Mouse (Mus musculus) heart, embryonic 12.5 days (tissue): Measurements from ENCODE around the gene Ptpn12. TPM values are rescaled to one million over a fixed set of nuclear protein-coding genes. Genes with fewer than 3 reads are reported as not detected.

ENCODE experiments used
- ATAC-seq: fragments of 200-750 bp; cut with Nextera tagmentation; 2 replicates; pipeline ENCODE4 v1.8.0; 2017; ENCODE audit warnings: moderate TSS enrichment, moderate library complexity; ENCODE audit not compliant: insufficient number of reproducible peaks, low FRiP score
- H3K27ac ChIP-seq: fragments of 300-500 bp; sonication (generic); 2 replicates; pipeline ENCODE4 v1.5.1; 2016; ENCODE audit warnings: mild to moderate bottlenecking, moderate library complexity; ENCODE audit not compliant: poor library complexity, severe bottlenecking
- H3K27me3 ChIP-seq: fragments of 300-500 bp; sonication (generic); replicated peaks from 2 replicates; pipeline ENCODE4 v1.6.1; 2016; ENCODE audit warnings: mild to moderate bottlenecking, moderate library complexity
- H3K36me3 ChIP-seq: fragments of 300-500 bp; sonication (generic); 2 replicates; pipeline ENCODE4 v1.6.1; 2016; ENCODE audit warnings: mild to moderate bottlenecking, moderate library complexity
- H3K4me1 ChIP-seq: fragments of 300-500 bp; sonication (generic); replicated peaks from 2 replicates; pipeline ENCODE4 v1.6.1; 2016; ENCODE audit warnings: mild to moderate bottlenecking
- H3K4me2 ChIP-seq: fragments of 300-500 bp; sonication (generic); 2 replicates; pipeline ENCODE4 v1.6.1; 2016; ENCODE audit warnings: mild to moderate bottlenecking, moderate library complexity
- H3K4me3 ChIP-seq: fragments of 300-500 bp; sonication (generic); 2 replicates; pipeline ENCODE4 v1.5.1; 2016; ENCODE audit warnings: mild to moderate bottlenecking
- H3K9ac ChIP-seq: fragments of 300-500 bp; sonication (generic); 2 replicates; pipeline ENCODE4 v1.6.1; 2016; ENCODE audit warnings: mild to moderate bottlenecking, moderate library complexity
- H3K9me3 ChIP-seq: fragments of 300-500 bp; sonication (generic); replicated peaks from 2 replicates; pipeline ENCODE4 v1.6.1; 2016; ENCODE audit warnings: mild to moderate bottlenecking, moderate library complexity
- WGBS: fragments of 180-500 bp; shearing (Covaris S2); methylation state at CpG from one replicate; pipeline ENCODE4 v1.1.7; 2016; 5-methylcytosine and 5-hydroxymethylcytosine counted together
- polyA plus RNA-seq: library from polyadenylated mRNA; unstranded; fragments of >200 nt; fragmentation: Nextera tagmentation; extraction: Ambion mirVana; gene quantifications from 2 replicates; pipeline ENCODE4 v1.2.1, GENCODE M21; 2016

The Ptpn12 gene
- polyA plus RNA-seq, 1 experiment from 2014 or later, result 18.5 TPM

GRCm38 (mm10) chr5:21049006-21049405, 6.7 kb downstream of the Ptpn12 start:
- H3K4me1 ChIP-seq, result peaks cover 21% of the 10 kb centered on the region
- H3K9me3 ChIP-seq, result no peaks in the 10 kb centered on the region
- no peak overlapping the region for H3K4me2 ChIP-seq
- no peak overlapping the region for H3K27ac ChIP-seq
- 91% methylated on average over 4 of the region's 4 CpGs for WGBS
- no peaks in the 10 kb centered on the region for H3K27me3 ChIP-seq
- peaks cover 6% of the 10 kb centered on the region; the same call in 1 of the 2 replicates for H3K36me3 ChIP-seq
- no peak overlapping the region for H3K4me3 ChIP-seq
- ATAC-seq, result no peak
- H3K9ac ChIP-seq, result no peak overlapping the region

GRCm38 (mm10) chr5:21047114-21047513, 8.6 kb downstream of the Ptpn12 start:
- Histone ChIP-seq H3K36me3 (peaks cover 6% of the 10 kb centered on the region; the same call in 1 of the 2 replicates), H3K27ac (no peak overlapping the region), H3K9me3 (no peaks in the 10 kb centered on the region), H3K4me3 (no peak overlapping the region), H3K9ac (no peak overlapping the region), H3K4me1 (peaks cover 18% of the 10 kb centered on the region), H3K27me3 (no peaks in the 10 kb centered on the region), H3K4me2 (no peak overlapping the region)
- 85% methylated on average over 4 of the region's 4 CpGs for WGBS
- no peak for ATAC-seq

- 75% methylated on average over 7 of the region's 7 CpGs for WGBS
- H3K9ac ChIP-seq, result no peak overlapping the region
- H3K4me2 ChIP-seq, result no peak overlapping the region
- peaks cover 13% of the 10 kb centered on the region for H3K4me1 ChIP-seq
- no peak for ATAC-seq
- no peak overlapping the region for H3K4me3 ChIP-seq
- H3K36me3 ChIP-seq, result peaks cover 6% of the 10 kb centered on the region; the same call in 1 of the 2 replicates
- H3K27me3 ChIP-seq, result no peaks in the 10 kb centered on the region
- no peak overlapping the region for H3K27ac ChIP-seq
- H3K9me3 ChIP-seq, result no peaks in the 10 kb centered on the region
These were observed 9.3 kb downstream of the Ptpn12 start for GRCm38 (mm10) chr5:21046150-21047048.

- Histone ChIP-seq H3K4me2 (no peak overlapping the region), H3K4me3 (no peak overlapping the region), H3K27ac (no peak overlapping the region), H3K4me1 (peaks cover 10% of the 10 kb centered on the region), H3K36me3 (peaks cover 6% of the 10 kb centered on the region; the same call in 1 of the 2 replicates), H3K9me3 (no peaks in the 10 kb centered on the region), H3K27me3 (no peaks in the 10 kb centered on the region), H3K9ac (no peak overlapping the region)
- 81% methylated on average over 2 of the region's 2 CpGs for WGBS
- ATAC-seq, result no peak
These were observed 10.2 kb downstream of the Ptpn12 start for GRCm38 (mm10) chr5:21045462-21045861.

- no peak overlapping the region for H3K4me2 ChIP-seq
- 84% methylated on average over 5 of the region's 5 CpGs for WGBS
These were observed 17.6 kb downstream of the Ptpn12 start for GRCm38 (mm10) chr5:21038100-21038499.

GRCm38 (mm10) chr5:21035689-21036480, 19.8 kb downstream of the Ptpn12 start:
- no peak overlapping the region for H3K9ac ChIP-seq
- peaks cover 10% of the 10 kb centered on the region for H3K4me1 ChIP-seq
- no peak overlapping the region for H3K4me3 ChIP-seq
- no peak overlapping the region for H3K27ac ChIP-seq
- H3K4me2 ChIP-seq, result no peak overlapping the region
- H3K36me3 ChIP-seq, result no peaks in the 10 kb centered on the region
- WGBS, result 74% methylated on average over 7 of the region's 7 CpGs
- no peaks in the 10 kb centered on the region for H3K27me3 ChIP-seq
- ATAC-seq, result no peak
- H3K9me3 ChIP-seq, result no peaks in the 10 kb centered on the region

More at GRCm38 (mm10) chr5:21038100-21038499, 17.6 kb downstream of the Ptpn12 start:
- no peak overlapping the region for H3K27ac ChIP-seq
- H3K4me1 ChIP-seq, result peaks cover 14% of the 10 kb centered on the region
- no peak for ATAC-seq
- H3K27me3 ChIP-seq, result no peaks in the 10 kb centered on the region
- no peaks in the 10 kb centered on the region for H3K36me3 ChIP-seq
- H3K4me3 ChIP-seq, result no peak overlapping the region
- H3K9ac ChIP-seq, result no peak overlapping the region
- no peaks in the 10 kb centered on the region for H3K9me3 ChIP-seq

- Histone ChIP-seq H3K4me2 (no peak overlapping the region), H3K4me3 (no peak overlapping the region), H3K9me3 (no peaks in the 10 kb centered on the region), H3K4me1 (peaks cover 9% of the 10 kb centered on the region), H3K9ac (no peak overlapping the region), H3K36me3 (no peaks in the 10 kb centered on the region), H3K27ac (no peak overlapping the region), H3K27me3 (no peaks in the 10 kb centered on the region)
- ATAC-seq, result no peak
- WGBS, result 48% methylated on average over 6 of the region's 6 CpGs
These were observed 21.2 kb downstream of the Ptpn12 start for GRCm38 (mm10) chr5:21034388-21034966.

GRCm38 (mm10) chr5:21033382-21034056, 22.2 kb downstream of the Ptpn12 start:
- Histone ChIP-seq H3K27ac (no peak overlapping the region), H3K4me1 (peaks cover 9% of the 10 kb centered on the region), H3K4me2 (no peak overlapping the region), H3K4me3 (no peak overlapping the region), H3K36me3 (peaks cover 5% of the 10 kb centered on the region; the same call in 1 of the 2 replicates), H3K9me3 (no peaks in the 10 kb centered on the region), H3K9ac (no peak overlapping the region), H3K27me3 (no peaks in the 10 kb centered on the region)
- 81% methylated on average over 11 of the region's 11 CpGs for WGBS
- ATAC-seq, result no peak

GRCm38 (mm10) chr5:21032626-21033025, 23.1 kb downstream of the Ptpn12 start:
- peaks cover 13% of the 10 kb centered on the region for H3K36me3 ChIP-seq
- H3K27ac ChIP-seq, result no peak overlapping the region
- 85% methylated on average over 3 of the region's 3 CpGs for WGBS
- peaks cover 9% of the 10 kb centered on the region for H3K4me1 ChIP-seq
- no peak overlapping the region for H3K4me3 ChIP-seq
- no peaks in the 10 kb centered on the region for H3K9me3 ChIP-seq
- H3K9ac ChIP-seq, result no peak overlapping the region
- ATAC-seq, result no peak
- no peak overlapping the region for H3K4me2 ChIP-seq
- no peaks in the 10 kb centered on the region for H3K27me3 ChIP-seq

GRCm38 (mm10) chr5:21030226-21030625, 25.5 kb downstream of the Ptpn12 start:
- H3K27me3 ChIP-seq, result no peaks in the 10 kb centered on the region
- no peak overlapping the region for H3K4me2 ChIP-seq
- H3K4me1 ChIP-seq, result peaks cover 9% of the 10 kb centered on the region
- peaks cover 16% of the 10 kb centered on the region for H3K36me3 ChIP-seq
- no peak overlapping the region for H3K9ac ChIP-seq
- ATAC-seq, result no peak
- H3K9me3 ChIP-seq, result no peaks in the 10 kb centered on the region
- no peak overlapping the region for H3K27ac ChIP-seq
- H3K4me3 ChIP-seq, result no peak overlapping the region
